Mouse (Mus musculus) olfactory bulb, adult 2 months (tissue): ENCODE measurements around the gene Btaf1. TPM values are rescaled to one million over a fixed set of nuclear protein-coding genes. Genes with fewer than 3 reads are reported as not detected.

ENCODE experiments used
- H3K27ac ChIP-seq: fragments of 200-500 bp; 2 replicates; pipeline ENCODE4 v1.5.1; 2012; ENCODE audit warnings: low read depth, low read length; ENCODE audit not compliant: insufficient read depth
- H3K4me1 ChIP-seq: fragments of 200-500 bp; 2 replicates; pipeline ENCODE4 v1.6.1; 2012; ENCODE audit warnings: low read length; ENCODE audit not compliant: control insufficient read depth, insufficient read depth
- H3K4me3 ChIP-seq: fragments of 200-500 bp; 2 replicates; pipeline ENCODE4 v1.5.1; 2012; ENCODE audit warnings: mild to moderate bottlenecking, low read depth, low read length, moderate library complexity; ENCODE audit not compliant: insufficient read depth
- CTCF ChIP-seq: fragments of 200-500 bp; IDR thresholded peaks from 2 replicates; pipeline ENCODE4 v1.5.1; 2012; ENCODE audit warnings: low read depth, mild to moderate bottlenecking, low read length, moderate library complexity; ENCODE audit not compliant: insufficient read depth
- POLR2A ChIP-seq: fragments of 200-500 bp; IDR thresholded peaks from 2 replicates; pipeline ENCODE4 v1.6.1; 2012; ENCODE audit warnings: mild to moderate bottlenecking, low read depth, low read length, moderate library complexity; ENCODE audit not compliant: insufficient read depth
- WGBS: fragments of 180-500 bp; shearing (Covaris S2); methylation state at CpG from one replicate; pipeline ENCODE4 v1.1.7; 2018; 5-methylcytosine and 5-hydroxymethylcytosine counted together
- polyA plus RNA-seq: library from polyadenylated mRNA; stranded (reverse); fragments of >200 nt; gene quantifications from 2 replicates; pipeline ENCODE4 v1.2.4, GENCODE M21; 2012; ENCODE audit warnings: low replicate concordance; ENCODE audit not compliant: missing spikeins, insufficient read depth, insufficient read length

The Btaf1 gene
- polyA plus RNA-seq, 1 experiment: not detected

DNA sequence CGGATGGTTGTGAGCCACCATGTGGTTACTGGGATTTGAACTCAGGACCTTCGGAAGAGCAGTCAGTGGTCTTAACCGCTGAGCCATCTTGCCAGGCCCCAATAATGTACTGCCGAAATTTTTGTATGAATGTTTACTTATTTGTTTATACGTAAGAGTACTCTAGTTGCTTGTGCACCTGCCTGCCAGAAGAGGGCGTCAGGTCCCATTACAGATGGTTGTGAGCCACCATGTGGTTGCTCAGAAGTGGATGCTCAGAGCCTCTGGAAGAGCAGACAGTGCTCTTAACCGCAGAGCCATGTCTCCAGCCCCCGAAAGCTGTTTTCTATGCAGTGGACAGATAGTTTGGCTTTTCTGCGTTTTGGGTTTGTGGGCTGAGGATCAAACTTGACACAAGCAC, 28.1 kb upstream of the Btaf1 start:
- 42% methylated on average over 9 of the region's 9 CpGs for WGBS
- no peak overlapping the region for H3K27ac ChIP-seq

DNA sequence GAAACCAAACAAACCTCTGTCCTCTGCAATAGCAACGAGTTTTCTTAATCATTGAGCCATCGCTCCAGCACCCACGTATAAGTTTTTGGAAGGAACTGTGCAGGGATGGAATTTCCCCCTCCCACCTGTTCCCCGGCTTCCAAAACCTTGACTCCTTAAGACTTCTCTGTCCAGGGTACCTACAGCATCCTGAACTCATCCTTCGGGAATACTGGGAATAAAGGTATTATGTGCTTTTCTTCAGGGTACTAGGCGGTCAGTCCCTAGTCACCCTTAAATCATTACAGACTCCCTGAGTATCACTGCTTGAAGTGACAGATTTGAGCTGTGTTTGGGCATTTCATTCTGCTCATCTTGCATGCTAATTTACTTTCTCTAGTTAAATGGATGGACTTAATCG, 22.5 kb upstream of the Btaf1 start:
- Histone ChIP-seq H3K4me3 (no peak overlapping the region), H3K4me1 (0 out of 2 replicates have a peak, but pooled peaks cover 2% of the 10 kb centered on the region), H3K27ac (no peak overlapping the region)
- WGBS: 31% methylated on average over 7 of the region's 7 CpGs
- no peak for TF ChIP-seq POLR2A
- TF ChIP-seq CTCF: no peak

More for the DNA sequence above, 28.1 kb upstream of the Btaf1 start:
- H3K4me3 ChIP-seq: no peak overlapping the region
- peaks cover 7% of the 10 kb centered on the region for H3K4me1 ChIP-seq
- TF ChIP-seq POLR2A: no peak
- no peak for TF ChIP-seq CTCF

DNA sequence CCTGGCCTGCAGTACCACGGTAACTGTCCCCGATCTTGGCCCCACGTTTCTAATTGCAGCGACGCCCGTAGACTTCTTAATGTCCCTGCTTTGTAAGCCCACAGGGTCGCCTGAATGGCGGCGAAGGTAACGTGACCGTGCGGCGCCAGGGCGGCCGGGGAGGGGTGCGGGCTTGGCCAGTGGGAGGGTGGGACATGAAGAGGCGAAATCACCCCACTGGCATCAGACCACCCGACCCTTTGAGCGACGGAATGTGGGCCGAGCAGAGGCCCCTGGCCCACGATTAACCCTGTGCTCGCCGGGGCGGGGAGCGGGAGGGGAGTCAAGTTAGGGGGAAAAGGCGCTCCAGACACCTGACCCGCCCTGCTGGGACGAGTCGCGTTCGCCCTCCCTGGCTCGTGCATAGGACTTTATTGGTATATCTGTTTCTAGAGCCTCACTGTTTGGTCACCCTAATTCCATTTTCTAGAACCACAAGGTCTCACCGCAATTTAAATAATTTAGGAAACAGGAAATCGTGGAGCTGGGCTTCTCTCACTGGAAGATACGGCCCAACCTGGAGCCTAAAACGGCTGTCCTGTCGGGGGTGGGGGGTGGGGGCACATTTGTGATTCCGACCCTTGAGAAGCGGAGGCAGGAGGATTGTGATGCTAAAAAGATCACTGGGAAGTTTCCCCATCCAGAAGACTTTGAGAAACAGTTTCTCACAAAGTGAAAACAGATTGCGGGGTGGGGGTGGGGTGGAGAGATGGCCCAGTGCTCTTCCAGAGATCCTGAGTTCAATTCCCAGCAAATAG, 21.5 kb upstream of the Btaf1 start:
- TF ChIP-seq POLR2A (no peak), CTCF (no peak)
- 1% methylated on average over 41 of the region's 41 CpGs for WGBS
- Histone ChIP-seq H3K4me1 (0 out of 2 replicates have a peak, but pooled peaks cover 2% of the 10 kb centered on the region), H3K4me3 (peak overlapping the region; percentile 47), H3K27ac (peak overlapping the region; percentile 14; the same call in 1 of the 2 replicates)

DNA sequence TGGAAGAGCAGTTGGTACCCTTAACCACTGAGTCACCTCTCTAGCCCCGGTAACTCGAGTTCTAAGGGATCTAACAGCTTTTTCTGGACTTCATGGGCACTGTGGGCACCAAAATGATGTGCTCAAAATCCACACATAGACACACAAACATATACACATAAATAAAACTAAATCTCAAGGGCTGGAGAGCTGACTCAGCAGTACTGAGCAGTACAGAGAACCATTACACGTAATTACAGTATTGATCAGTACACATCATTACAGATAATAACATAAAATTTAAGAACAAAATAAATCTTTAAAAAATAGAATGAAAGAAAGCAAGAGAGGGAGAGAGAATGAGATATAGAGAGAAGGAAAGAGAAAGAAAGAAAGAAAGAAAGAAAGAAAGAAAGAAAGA, 16.7 kb upstream of the Btaf1 start:
- no peak overlapping the region for H3K27ac ChIP-seq
- TF ChIP-seq CTCF (no peak), POLR2A (no peak)
- H3K4me3 ChIP-seq: no peak overlapping the region
- 86% methylated on average over 3 of the region's 3 CpGs for WGBS
- H3K4me1 ChIP-seq: peaks cover 5% of the 10 kb centered on the region

DNA sequence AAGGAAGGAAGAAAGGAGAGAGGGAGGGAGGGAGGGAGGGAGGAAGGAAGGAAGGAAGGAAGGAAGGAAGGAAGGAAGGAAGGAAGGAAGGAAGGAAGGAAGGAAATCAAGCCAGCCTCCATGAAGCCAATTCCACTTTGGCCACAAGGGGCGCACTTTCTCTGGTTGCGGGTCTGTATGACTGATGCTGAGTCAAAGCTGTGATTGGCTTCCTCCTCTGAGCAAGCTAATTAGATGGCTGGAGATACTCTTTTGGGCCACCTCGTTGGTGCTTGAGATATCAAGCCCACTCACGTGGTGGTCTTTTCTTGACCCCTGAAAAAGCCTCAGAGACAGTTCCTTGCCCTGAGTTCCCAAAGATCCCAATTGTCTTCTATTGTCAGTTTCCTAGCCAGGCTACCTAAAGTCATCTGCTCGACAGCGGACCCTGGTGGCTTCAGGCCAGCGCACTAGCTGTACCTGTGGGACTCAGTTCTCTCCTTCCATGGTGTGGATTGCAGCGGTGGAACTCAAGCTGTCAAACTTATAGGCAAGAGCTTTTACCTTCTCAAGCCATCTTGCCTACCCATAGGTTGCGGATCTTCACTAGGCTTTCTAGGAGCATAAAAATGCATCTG, 16.1 kb upstream of the Btaf1 start:
- 42% methylated on average over 9 of the region's 9 CpGs for WGBS
- Histone ChIP-seq H3K27ac (no peak overlapping the region), H3K4me3 (no peak overlapping the region), H3K4me1 (peaks cover 3% of the 10 kb centered on the region)
- peak; percentile 26; the same call in 1 of the 2 replicates for TF ChIP-seq CTCF
- TF ChIP-seq POLR2A: no peak

DNA sequence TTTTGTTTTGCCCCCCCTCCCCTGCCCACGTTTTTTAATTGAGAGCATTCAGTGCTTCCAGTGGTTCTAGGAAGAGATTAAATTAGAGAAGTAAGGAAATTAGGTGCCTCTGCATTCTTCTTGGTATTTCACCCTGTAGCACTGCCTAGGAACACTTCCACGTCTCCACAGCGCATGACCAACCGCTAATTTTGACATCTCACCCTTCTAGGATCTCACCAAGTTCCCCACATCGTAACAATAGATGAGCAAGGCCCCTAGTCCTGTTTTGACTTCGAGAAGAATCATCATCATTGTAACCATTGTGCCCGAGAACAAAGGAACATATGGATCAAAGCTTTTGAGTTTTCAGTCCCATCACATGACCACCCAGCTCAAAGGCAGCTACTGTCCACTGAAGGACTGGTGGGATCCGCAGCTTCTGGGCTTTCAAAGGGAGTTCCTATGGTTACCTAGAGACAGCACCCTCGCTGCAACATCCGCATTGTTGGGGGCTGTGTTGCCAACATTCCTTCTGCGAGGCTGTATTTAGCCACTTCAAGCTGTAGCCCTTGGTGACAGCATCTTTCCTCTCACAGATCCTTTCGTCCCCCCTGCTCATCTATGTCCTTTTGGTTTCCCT, 15.3 kb upstream of the Btaf1 start:
- peaks cover 3% of the 10 kb centered on the region for H3K4me1 ChIP-seq
- no peak overlapping the region for H3K4me3 ChIP-seq
- H3K27ac ChIP-seq: no peak overlapping the region
- TF ChIP-seq CTCF (no peak), POLR2A (no peak)
- 23% methylated on average over 12 of the region's 12 CpGs for WGBS

DNA sequence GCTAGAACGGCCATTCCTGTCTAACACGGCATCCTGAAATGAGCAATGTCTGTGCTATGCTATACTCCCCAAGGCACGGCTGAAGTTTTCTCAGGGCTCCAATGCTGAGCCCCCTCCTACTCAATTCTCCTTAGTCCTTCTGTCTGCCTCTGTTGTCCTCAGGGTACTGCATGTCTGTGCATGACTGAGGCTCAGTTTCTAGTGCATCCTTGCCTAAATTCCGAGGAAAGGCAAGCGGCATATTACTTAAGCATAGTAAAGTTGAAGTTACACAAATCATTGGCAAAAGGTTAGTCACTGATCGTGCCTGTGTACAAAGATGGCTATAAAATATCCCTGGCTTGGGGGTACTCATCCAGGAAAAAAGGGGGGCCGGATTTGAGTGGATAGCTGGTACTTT, 12.8 kb upstream of the Btaf1 start:
- Histone ChIP-seq H3K27ac (no peak overlapping the region), H3K4me1 (peaks cover 3% of the 10 kb centered on the region), H3K4me3 (no peak overlapping the region)
- TF ChIP-seq CTCF: no peak
- TF ChIP-seq POLR2A: no peak
- 87% methylated on average over 7 of the region's 7 CpGs for WGBS

DNA sequence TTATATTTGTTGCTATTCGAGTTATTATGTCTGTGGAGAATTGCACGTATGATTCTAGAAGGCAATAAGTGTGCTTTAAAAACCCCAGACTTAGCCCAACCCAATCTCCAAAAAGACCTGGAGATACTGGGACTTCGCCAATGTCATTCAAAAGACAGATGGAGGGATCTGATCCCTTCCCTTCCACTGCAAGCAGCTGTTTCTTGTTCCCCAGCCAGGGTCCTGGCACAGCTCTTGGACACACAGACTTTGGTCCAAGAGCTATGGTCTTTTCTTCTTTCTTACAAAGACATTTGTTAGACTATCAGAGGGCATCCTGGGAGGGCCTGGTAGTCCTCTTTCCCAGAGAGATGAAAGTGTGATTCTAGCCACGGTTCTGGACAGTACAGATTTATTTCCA, 9.7 kb upstream of the Btaf1 start:
- no peak overlapping the region for H3K27ac ChIP-seq
- 0 out of 2 replicates have a peak, but pooled peaks cover 2% of the 10 kb centered on the region for H3K4me1 ChIP-seq
- TF ChIP-seq POLR2A (no peak), CTCF (no peak)
- H3K4me3 ChIP-seq: no peak overlapping the region
- 65% methylated on average over 4 of the region's 4 CpGs for WGBS
